Mouse (Mus musculus) liver, adult 2 months (tissue): ENCODE results near the gene Fjx1.

Experiments used
- CTCF ChIP-seq: fragments of 200-500 bp; IDR thresholded peaks from 2 replicates; pipeline ENCODE4 v1.5.1; 2011; ENCODE audit warnings: low read depth, low read length, control low read depth
- POLR2A ChIP-seq: fragments of 200-500 bp; IDR thresholded peaks from 2 replicates; pipeline ENCODE4 v1.6.1; 2011; ENCODE audit warnings: low read length, control low read depth; ENCODE audit not compliant: insufficient read depth; ENCODE audit errors: extremely low read depth

DNA sequence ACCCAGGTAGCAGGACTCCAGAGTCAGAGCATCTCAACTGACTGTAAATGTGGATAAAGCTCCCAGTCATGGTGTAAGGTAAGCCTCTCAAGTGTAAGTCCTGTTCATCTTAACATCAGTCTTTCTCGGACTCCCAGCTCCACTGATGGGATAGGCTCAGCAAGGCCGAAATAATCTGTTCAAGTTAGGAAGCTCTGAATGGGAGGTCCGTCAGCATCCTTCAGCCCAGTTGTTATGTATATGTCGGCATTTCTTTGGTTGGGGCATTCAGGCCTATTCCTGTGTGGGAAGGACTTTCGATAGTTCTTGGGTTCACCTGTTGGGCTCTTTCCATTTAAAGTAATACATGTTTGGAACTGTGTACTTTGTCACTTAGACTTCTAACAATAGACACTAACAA is 48.3 kb downstream of the Fjx1 start:
- TF ChIP-seq POLR2A (no peak), CTCF (no peak)
